Mouse (Mus musculus) testis, adult 2 months (tissue): ENCODE measurements at regions not wholly inside any gene's neighbourhood (a gene's known extent, or its start where the extent isn't known, plus 50 kb on each side); places are given as distances from the start of the nearest gene placed in this dataset.

Experiments
- CTCF ChIP-seq: fragments of 200-500 bp; IDR thresholded peaks from 2 replicates; pipeline ENCODE4 v1.5.1; 2012; ENCODE audit warnings: low read depth, mild to moderate bottlenecking, inconsistent platforms, low read length, moderate library complexity; ENCODE audit not compliant: control insufficient read depth, insufficient read depth, insufficient replicate concordance
- POLR2A ChIP-seq: fragments of 200-500 bp; IDR thresholded peaks from 2 replicates; pipeline ENCODE4 v1.6.1; 2012; ENCODE audit warnings: low read depth, mild to moderate bottlenecking, inconsistent platforms, low read length, moderate library complexity; ENCODE audit not compliant: control insufficient read depth

DNA sequence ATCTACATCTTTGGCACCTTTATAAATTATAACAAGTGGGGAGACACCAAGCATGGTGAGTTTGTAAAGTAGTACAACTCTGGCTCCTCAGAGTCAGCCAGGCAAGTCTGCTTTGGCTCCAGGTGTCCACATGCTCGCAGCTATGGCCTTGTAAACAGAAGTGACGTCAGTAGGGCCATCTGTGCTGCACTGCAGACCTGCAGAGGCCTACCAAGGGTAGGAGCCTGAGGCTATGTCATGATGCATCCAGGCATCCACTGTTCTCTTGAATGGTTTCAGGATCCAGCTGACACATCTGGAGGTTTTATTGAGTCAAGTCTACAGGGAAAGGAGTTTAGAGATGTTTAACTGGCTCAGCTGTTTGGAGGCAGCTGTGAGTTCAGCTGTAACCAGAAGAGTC, 82.3 kb upstream of the Inpp4b start:
- TF ChIP-seq POLR2A: no peak
- no peak for TF ChIP-seq CTCF
